Mouse (Mus musculus) T-helper 2 cell (primary cell): ENCODE data around the gene Zfp62.

Source experiments
- in situ Hi-C: fragments of 300-600 bp; cut with MboI, MseI; formaldehyde crosslinking; loops from one replicate; pipeline ENCODE4 v1.15.1; 2025; ENCODE audit warnings: high pct_unique_total_duplicates

Zfp62 gene

DNA sequence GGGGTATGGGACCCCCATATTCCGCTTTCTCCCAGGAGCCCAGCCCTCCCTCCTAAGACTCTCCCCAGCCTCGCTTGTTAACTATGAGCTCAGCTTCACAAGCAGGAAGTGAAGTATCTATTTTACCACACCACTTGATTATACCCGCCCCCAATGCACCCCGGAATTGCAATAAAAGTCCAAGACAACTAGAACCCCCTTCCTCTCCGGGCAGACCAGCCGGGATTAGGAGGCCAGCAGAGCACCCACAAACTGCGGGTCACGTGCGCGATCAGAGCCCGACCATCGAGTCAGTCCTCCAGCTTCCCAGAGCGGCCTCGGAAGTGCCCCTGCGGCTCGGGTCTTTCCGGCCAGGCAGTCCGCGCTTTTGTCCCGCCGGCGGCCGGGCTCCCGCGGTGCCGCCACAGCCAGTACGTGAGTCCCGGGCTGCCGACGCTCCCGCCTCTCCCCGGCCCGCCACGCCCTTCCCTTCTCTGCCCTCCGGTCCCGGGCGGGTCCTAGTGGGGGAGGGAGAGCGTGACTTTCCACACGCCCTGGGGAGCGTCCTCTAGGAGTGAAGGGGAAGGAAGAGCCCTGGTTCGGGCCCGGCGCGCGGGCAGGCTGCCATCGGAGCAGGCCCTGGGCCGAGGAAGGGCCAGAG, at the start of gene Zfp62:
Gene Zfp62 (plus strand): TSS at position 164 of the 640 bp plus-strand sequence.
- in situ Hi-C loops: loop anchor here (5.0 kb wide), 2 partner anchors 59 to 416 kb away; no protein-coding TSS in a partner anchor

DNA sequence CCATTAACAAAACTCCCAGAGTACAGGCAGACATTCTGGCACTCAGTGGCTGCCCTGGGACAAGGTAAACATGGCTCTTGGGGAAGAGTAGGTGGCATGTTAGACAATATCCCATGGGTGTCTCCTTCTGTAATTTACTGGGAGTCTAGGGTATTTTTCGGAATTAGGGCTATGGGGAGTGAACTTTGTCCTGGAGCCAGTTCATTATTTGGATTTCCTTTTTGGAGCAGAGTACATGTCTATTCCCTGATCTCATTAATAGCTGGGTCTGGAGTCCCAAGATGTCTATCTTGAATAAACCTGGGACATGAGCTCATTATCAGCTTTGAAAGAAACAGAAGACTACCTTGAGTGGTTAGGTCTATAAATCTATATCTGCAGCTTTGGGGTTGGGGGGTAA, 49.0 kb upstream of the Zfp62 start, which contains the start of gene Olfr1394:
Gene Olfr1394 (plus strand): TSS at position 301 of the 400 bp plus-strand sequence.
- in situ Hi-C loops: no loop called here

DNA sequence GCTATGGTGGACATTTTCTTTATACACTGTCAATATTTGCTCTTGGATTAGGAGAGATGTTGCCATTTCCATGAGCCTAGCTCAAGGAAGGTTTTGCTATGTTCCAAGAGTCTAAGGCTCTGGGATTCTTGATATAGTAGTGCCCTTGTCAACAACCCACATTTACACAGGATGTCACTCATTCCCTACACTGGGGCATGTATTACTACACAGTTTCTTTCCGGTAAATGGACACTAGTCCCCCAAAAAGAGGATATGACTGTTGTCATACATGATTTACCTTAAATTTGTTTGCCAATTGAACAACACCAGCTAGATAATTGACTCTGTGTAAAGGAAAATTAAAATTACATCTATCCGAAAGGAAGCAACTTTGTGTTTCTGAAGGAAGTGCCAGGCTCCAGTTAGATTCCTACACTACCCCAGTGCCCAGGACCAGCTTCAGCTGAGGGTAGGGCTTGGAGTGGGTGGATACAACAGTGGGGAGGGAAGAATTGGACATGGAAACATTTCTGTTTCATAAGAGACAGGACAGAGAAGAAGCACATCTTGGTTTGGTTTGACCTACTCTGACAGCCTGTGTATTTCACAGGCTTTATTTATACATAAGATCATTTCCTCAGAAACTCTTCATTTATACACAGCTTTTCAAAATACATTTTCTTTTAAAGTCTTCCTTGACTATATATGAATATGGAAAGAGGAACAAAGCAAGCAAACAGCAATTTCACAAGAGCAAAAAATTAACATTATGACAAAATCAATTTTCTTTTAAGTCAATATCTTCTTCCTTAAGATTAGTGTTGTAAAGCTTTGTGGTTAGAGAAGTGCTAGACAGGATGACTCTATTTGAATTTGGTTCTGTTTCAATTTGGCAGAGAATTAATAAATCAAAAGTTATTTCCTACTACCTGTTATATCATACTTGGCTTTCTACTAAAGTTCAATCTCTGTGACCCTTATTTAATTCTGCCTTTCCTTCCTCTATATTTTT, 46.0 kb upstream of the Zfp62 start:
- in situ Hi-C loops: no loop called here

DNA sequence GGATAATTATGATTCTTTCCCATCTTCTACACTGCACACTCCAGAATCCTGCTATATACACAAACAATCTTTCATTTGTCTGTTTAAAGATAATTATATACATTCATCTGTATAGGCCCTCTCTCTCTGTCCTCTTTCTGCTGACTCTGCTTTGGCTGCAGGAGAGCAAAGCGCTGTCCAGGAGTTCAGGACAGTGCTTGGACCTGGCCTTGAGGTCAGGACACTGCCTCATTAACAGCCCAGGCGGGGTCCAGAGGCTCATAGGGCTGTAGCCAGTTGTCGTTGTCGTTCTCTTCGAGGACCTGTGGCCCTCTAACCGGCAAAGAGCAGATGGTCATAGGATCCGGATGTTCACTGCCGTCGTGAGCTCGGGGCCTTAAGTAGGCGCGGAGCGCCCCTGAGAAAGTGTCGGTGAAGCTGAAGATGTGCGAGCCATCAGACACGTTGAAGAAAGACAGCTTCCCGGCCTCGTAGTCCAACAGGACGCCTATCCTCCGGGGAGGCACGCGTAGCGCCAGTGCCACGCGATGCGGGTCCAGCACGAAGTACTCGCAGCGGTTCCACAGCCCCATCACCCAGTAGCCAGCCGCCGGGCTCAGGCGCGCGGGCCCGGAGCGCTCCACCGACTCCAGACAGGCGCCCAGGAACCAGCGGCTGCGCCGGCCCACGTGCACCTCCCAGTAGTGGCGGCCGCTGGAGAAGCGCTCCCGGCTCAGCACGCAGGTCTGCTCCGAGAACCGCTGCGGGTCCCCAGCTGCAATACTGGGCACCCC, 34.1 kb upstream of the Zfp62 start:
- in situ Hi-C loops: no loop called here

DNA sequence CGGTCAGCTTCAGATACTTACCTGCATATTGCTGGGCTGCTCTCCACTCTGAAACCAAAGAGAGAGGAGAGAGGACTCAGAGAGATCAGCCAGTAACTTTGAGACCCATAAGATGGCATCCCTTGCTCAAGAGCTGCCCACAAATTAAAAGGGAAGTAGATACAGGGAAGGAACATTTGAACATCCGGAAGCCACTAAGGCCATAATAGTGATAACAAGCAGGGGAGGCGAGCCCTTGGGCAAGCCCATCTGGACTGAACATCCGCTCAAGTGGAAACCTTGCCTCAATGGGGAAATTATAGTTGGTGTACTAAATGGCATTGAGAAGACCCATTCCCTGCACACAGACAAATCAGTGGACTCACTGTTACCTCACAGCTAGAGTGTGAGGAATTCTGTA, 32.5 kb upstream of the Zfp62 start:
- in situ Hi-C loops: loop anchor here (10.0 kb wide), 1 partner anchor 234 kb away; no protein-coding TSS in a partner anchor

DNA sequence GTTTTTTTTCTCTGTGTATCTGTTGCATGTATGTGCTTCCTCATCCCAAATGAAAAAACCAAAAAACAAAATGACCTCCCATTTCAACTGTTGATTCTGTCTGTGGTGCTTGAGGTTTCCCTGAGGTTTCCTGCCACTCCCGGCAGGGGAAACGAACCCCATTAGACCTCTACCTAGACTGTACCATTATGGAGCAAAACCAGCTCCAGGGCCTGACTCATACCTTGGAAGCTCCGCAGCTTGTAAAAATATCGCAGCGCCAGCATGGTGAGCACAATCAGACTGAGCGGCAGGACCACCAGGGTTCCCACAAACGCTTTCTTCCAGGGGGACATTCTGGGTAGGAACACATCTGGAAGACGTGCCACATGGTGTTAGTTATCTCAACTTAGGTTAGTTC, 27.7 kb upstream of the Zfp62 start:
- in situ Hi-C loops: loop anchor here (10.0 to 25.0 kb wide), 2 partner anchors 229 to 387 kb away; partner anchors contain the start of gene Olfr1380

DNA sequence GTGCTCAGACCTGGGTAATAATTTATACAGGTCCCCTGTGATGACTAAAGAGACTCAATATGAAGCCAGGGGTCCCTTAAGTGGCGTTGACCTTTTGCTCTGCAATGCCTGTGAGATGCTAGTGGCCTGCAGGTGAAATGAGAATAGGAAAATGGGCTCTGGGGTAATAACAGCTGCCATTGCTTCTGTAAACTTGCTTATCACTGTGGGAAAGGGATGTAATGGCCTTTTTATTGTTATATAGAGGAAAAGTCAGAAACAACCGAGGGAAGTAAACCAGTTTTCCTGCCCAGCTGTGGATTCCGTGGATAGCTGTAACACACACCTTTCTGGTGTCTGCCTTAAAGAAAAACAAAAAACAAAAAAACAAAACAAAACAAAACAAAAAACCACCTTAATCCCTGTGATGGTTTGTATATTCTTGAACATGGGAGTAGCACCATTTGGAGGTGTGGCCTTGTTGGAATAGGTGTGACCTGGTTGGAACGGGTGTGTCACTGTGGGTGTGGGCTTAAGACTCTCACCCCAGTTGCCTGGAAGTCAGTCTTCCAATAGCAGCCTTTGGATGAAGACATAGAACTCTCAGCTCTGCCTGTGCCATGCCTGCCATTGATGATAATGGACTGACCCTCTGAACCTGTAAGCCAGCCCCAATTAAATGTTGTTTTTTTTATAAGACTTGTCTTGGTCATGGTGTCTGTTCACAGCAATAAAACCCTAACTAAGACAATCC, 26.9 kb upstream of the Zfp62 start:
- in situ Hi-C loops: loop anchor here (10.0 to 25.0 kb wide), 2 partner anchors 229 to 386 kb away; partner anchors contain the start of gene Olfr1380

DNA sequence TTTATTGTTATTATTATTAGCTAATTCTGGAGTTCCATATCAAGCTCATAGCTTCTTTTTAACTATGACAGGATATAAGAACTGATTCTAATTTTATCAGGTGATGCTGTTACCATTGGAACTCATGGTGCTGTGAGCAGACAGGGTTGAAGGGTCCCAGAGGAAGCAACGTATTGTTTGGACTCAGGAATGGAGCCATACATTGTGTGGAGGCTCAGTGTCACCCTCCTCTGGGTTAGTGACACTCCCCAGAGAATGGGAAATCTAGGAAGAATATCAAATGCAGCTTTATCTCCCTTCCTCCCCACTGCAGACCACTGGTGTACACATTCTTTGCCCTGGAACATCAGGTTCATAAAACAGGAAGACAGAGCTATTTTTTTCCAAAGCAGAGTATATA, 19.9 kb upstream of the Zfp62 start:
- in situ Hi-C loops: loop anchor here (25.0 kb wide), 1 partner anchor 379 kb away; the partner anchor contains the start of gene Olfr1380

DNA sequence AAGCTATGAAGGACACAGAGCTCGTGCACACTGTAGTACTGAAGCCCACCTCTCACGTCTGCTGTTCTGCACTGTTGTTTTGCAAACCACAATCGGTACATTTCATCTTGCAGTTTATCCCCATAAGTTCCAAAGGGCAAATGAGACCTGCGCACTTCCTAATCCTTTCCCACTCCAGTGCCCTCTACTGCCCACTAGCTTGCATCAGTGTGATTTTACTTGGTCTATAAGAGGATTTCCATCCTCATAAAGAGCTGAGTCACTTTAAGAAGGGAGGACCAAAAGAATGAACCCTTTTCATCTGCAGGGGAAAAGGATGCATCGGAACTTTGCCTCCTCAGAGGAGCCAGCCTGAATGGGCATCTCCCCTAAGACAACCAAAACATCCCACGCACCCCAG, 16.6 kb upstream of the Zfp62 start:
- in situ Hi-C loops: loop anchor here (25.0 kb wide), 1 partner anchor 376 kb away; the partner anchor contains the start of gene Olfr1380

DNA sequence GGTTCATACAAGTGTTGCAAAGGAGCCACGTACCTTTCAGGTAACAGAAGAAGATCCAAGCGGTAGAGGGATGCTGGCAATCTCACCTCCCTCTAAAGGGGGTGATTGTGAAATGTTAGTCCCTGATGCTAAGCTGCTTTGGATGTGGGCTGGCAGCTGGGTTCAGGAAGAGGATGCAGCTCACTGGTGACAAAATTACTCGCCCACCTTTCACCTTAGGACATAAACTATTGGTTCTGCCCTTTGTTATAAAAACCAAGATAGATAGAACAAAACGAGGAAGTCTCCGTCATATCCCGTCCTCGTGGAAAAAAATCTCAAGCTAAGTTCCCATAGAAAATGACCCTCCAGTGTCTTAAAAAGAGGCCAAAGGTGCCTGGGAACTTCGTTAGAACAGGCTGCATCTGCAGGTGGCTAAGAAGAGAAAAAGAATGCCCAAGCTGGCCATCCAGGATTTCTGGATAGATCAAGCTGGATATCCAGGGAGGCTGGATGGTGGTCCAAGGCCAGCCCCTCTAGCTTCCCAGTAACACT, 16.1 kb upstream of the Zfp62 start, which contains the start of gene Btnl9:
Gene Btnl9 (minus strand): TSS at position 205 of the 534 bp plus-strand sequence.
- in situ Hi-C loops: loop anchor here (25.0 kb wide), 1 partner anchor 375 kb away; the partner anchor contains the start of gene Olfr1380

DNA sequence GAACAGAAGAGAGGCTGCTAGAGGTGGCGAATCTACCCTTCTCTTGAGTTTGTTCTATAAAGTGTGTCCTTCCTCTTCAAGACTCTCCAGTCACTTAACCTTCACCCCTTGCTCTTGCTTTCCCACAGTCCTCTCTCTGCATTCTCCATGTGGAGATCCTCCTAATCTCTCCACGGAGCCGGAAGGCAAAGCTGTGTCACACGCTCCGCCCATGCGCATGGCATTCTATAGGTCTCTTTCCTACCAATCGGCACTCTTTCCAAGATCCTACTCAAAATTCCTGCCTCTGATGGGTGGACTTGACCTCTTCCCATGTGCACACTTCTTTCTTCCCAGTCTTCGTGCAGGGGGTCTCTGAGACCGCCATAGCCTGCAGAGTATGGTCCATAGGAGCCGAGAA, 15.4 kb upstream of the Zfp62 start:
- in situ Hi-C loops: loop anchor here (25.0 kb wide), 1 partner anchor 375 kb away; the partner anchor contains the start of gene Olfr1380

DNA sequence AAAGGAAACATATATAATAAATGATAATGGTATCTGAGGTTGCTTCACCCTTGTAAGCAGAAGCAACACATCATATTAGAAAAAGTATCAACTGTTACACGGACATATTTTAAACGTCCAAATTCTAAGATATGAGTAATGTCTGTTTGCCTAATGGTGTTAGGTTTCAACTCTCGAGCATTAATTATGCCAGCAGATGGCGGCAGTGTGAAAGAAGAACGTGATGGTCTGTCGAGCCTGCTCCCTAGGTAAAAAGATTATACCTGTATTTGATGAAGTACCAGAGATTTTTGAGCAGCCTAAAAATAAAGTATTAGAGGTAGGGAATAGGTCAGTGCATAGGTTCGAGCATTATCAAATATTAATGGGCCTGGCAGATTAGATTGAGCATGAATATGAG, 13.4 kb upstream of the Zfp62 start:
- in situ Hi-C loops: loop anchor here (25.0 kb wide), 1 partner anchor 373 kb away; the partner anchor contains the start of gene Olfr1380

DNA sequence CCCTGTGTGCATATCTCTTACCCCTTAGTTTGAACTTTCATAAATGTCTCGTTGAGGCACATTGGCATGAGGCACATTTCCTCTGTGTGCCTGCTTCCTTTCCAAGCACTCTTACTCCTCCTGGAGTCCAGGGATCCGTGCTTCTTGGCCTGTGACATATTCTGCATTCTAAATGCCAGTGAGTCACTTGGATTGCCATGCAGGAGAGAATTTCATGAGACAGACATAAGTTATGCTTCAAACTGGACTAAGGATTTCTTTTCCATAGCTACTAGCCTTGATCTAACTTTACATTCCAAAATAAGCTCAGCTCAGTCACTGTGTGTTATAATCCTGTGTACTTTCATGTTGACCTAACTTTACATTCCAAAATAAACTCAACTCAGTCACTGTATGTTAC, 12.0 kb upstream of the Zfp62 start:
- in situ Hi-C loops: loop anchor here (25.0 kb wide), 1 partner anchor 371 kb away; the partner anchor contains the start of gene Olfr1380

DNA sequence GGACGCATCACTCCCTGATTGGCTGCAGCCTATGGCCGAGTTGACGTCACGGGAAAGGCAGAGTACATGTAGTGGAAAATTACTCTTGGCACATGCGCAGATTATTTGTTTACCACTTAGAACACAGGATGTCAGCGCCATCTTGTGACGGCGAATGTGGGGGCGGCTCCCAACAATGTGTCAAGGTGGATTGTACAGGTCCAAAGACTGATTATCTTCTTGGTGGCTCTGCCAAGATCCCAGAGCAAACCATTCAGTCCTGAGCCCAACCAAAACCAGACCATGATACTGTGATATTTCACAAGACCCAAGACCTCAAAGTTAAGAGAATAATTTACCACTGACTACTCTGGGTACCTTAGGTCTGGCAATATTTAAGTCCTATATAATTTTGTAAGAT, 8.3 kb upstream of the Zfp62 start:
- in situ Hi-C loops: loop anchor here (25.0 kb wide), 1 partner anchor 368 kb away; the partner anchor contains the start of gene Olfr1380

DNA sequence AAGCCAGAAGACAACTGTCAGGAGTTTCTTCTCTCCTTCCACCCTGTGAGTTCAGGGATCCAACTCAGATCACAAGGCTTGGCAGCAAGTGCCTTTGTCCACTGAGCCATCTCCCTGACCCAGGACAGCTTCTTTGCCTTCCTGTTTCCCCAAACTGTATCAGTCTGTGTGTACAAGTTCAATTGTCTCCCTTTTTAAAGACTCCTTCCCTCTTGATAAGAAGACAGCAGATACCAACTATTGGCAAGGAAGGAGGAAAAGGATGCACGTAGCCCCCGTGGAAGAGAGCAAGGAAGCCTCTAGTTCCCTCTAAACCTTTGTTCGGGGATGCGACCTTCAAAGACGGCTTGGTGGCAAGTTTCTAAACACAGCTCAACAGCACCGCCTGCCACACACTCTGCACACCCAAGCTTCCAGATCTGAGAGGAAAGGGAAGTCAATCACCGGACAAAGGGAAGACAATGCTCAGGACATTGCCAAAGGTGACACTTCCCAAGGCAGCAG, 7.2 kb upstream of the Zfp62 start:
- in situ Hi-C loops: loop anchor here (25.0 kb wide), 1 partner anchor 366 kb away; the partner anchor contains the start of gene Olfr1380

DNA sequence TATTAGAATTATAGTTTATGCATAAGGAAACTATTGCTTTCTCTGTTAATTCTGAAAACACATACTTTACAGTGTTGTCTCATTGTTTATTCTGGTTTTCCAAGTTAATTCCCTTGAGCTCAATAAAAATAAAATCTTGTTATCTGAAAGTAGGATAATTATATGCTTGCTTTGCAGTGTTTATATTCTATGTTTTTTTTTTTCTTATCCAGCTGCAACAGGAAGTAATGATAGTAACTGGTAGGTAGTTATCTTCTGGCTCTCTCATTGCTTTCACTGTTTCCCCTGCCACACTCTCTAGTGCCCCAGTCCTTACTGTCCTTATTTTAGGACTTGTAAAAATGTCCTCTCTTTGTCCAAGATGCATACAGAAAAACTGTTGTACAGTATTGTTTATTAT, 2.4 kb upstream of the Zfp62 start:
- in situ Hi-C loops: loop anchor here (5.0 kb wide), 2 partner anchors 62 to 413 kb away; no protein-coding TSS in a partner anchor

DNA sequence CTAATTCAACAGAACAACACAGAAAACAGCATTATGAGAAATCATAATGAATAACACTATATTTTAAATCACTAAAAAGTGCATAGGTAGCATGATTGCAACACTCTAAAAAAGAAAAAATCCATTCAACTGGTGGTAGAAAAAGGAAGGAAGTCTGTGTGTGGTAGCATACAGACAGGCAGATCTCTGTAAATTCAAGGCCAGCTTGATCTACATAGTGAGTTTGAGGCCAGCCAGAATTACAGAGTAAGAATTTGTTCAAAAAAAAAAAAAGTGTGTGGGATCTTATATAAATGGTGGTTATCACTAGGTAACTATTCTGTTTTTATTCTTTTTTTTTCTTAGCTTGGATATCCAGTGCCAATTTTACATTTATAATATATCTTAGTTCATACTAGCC, 1.9 kb upstream of the Zfp62 start:
- in situ Hi-C loops: loop anchor here (5.0 kb wide), 2 partner anchors 61 to 414 kb away; no protein-coding TSS in a partner anchor

DNA sequence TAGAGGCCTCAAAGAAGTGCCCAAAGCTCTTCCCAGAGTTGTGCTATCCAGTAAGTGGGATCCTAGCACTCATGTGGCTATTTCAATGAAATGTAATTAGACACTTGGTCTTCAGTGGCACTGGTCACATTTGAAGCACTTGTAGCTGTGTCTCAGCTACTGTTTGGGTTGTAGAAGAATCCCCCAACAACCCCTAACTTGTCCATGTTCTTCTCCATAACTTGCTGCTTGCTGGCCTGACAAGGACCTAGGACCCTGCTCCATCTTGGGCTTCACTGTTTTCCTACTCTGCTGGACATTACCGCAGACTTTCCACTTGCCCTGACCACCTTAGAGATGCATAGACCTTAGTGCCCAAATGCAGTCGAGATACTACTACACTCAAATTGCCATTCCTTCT, 1.0 kb upstream of the Zfp62 start:
- in situ Hi-C loops: loop anchor here (5.0 kb wide), 2 partner anchors 60 to 415 kb away; no protein-coding TSS in a partner anchor

DNA sequence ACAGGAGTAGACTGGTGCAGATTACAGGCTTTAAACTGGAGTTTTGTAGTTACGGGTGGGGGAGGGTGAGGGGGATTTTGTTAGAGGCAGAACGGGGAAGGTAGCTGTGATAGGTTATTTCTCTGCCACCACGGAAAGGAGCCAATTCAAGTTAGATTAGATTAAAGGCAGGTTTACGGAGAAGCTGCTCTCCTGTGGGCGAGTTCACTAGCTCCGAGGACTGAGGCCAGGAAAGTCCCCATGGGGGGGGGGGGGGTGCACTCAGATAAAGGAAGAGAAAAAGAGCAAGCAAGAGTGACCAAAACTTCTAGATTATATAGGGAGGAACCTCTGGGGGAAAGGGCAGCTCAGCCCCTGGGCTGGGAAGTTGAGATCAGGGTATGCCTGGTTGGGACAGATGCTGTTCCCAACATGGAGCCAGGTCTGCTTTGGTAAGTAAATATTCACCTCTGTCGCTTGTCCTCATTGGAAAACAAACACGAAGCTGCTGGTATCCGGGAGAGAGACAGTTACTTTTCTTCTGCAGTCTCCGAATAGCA, 500 bp upstream of the Zfp62 start:
- in situ Hi-C loops: loop anchor here (5.0 kb wide), 2 partner anchors 60 to 415 kb away; no protein-coding TSS in a partner anchor
